Mouse (Mus musculus): Measurements from ENCODE around the gene Hk1.

DNA sequence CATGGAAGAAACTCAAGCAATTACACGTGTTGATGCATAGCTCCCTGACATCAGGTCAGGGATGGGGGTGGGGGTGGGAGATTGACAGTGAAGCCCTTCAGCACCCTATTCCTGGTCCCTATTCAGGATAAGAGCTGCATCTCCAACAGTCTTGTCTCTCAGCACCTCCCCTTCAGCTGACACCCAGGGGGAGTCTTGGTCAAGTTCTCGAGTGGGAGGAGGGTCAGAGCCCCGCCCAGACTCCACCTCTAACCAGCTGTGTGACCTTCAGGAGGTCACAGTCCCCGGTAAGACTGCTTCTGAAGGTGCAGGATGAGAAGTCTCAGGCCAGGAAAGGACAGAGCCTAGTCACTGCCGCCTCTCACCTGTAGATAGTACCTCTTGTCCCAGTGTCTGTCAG, 41.1 kb downstream of the Hk1 start:
- TF ChIP-seq CTCF (IDR thresholded peaks at IDR 0.05; ENCODE audit: low read depth, low read length) = no peak
- TF ChIP-seq POLR2A (IDR thresholded peaks at IDR 0.05; ENCODE audit: extremely low read depth, insufficient read depth, low read length) = no peak
